Mouse (Mus musculus) small intestine, adult 2 months (tissue): Measurements from ENCODE around the gene Dapl1.

ENCODE experiments used
- CTCF ChIP-seq: fragments of 200-500 bp; IDR thresholded peaks from 2 replicates; pipeline ENCODE4 v1.5.1; 2012; ENCODE audit warnings: low read depth, mild to moderate bottlenecking, control low read depth, inconsistent platforms, low read length, moderate library complexity, mixed read lengths; ENCODE audit not compliant: insufficient replicate concordance, insufficient read length; ENCODE audit errors: extremely low read depth
- POLR2A ChIP-seq: fragments of 200-500 bp; IDR thresholded peaks from 2 replicates; pipeline ENCODE4 v1.6.1; 2012; ENCODE audit warnings: low read depth, mild to moderate bottlenecking, control low read depth, inconsistent platforms, low read length, moderate library complexity

- TF ChIP-seq CTCF (no peak), POLR2A (no peak)
These were observed 14.7 kb downstream of the Dapl1 start for GRCm38 (mm10) chr2:59499146-59499545.
